Mouse (Mus musculus): ENCODE results near the gene Cd59b. TPM values are rescaled to one million over a fixed set of nuclear protein-coding genes. Genes with fewer than 3 reads are reported as not detected.
A peak's percentile ranks its signal among the peaks of the same experiment; 100 is the strongest.
"Not testable (repeated sequence)": the region's sequence is repeated elsewhere in the genome, so short reads cannot be mapped to it uniquely, and the experiment has no call there.

Gene Cd59b
- polyA plus RNA-seq, 1 experiment from 2014 or later = 2.8 TPM

- Histone ChIP-seq H3K27ac (ENCODE audit: low read length) (no peak overlapping the region), H3K36me3 (ENCODE audit: control insufficient read depth, insufficient read depth, low read length) (no peaks in the 10 kb centered on the region), H3K9me3 (replicated peaks; ENCODE audit: control insufficient read depth, low read length, poor library complexity, severe bottlenecking) (no peaks in the 10 kb centered on the region), H3K4me2 (ENCODE audit: low read length) (no peak overlapping the region), H3K4me3 (ENCODE audit: low read depth, low read length) (no peak overlapping the region), H3K4me1 (ENCODE audit: control insufficient read depth, insufficient read depth, low read length) (no peaks in the 10 kb centered on the region), H3K9ac (ENCODE audit: low read depth, low read length) (no peak overlapping the region), H3K27me3 (ENCODE audit: control insufficient read depth, insufficient read depth, low read depth, low read length) (no peaks in the 10 kb centered on the region)
- ATAC-seq = no peak
These were observed 12.8 kb downstream of the Cd59b start for GRCm38 (mm10) chr2:104082474-104082873.

- H3K4me3 ChIP-seq (ENCODE audit: low read depth, low read length); H3K9ac ChIP-seq (ENCODE audit: low read depth, low read length); H3K36me3 ChIP-seq (ENCODE audit: control insufficient read depth, insufficient read depth, low read length); H3K4me1 ChIP-seq (ENCODE audit: control insufficient read depth, insufficient read depth, low read length); H3K4me2 ChIP-seq (ENCODE audit: low read length); H3K27me3 ChIP-seq (ENCODE audit: control insufficient read depth, insufficient read depth, low read depth, low read length); H3K9me3 ChIP-seq (replicated peaks; ENCODE audit: control insufficient read depth, low read length, poor library complexity, severe bottlenecking); ATAC-seq; H3K27ac ChIP-seq (ENCODE audit: low read length): not testable (repeated sequence)
These were observed 14.4 kb downstream of the Cd59b start for GRCm38 (mm10) chr2:104084027-104084426.

- 83% methylated on average over 1 of the region's 1 CpGs for WGBS
- H3K36me3 ChIP-seq (ENCODE audit: control insufficient read depth, insufficient read depth, low read length); H3K9ac ChIP-seq (ENCODE audit: low read depth, low read length); ATAC-seq; H3K27ac ChIP-seq (ENCODE audit: low read length); H3K27me3 ChIP-seq (ENCODE audit: control insufficient read depth, insufficient read depth, low read depth, low read length); H3K4me3 ChIP-seq (ENCODE audit: low read depth, low read length); H3K4me2 ChIP-seq (ENCODE audit: low read length); H3K9me3 ChIP-seq (replicated peaks; ENCODE audit: control insufficient read depth, low read length, poor library complexity, severe bottlenecking); H3K4me1 ChIP-seq (ENCODE audit: control insufficient read depth, insufficient read depth, low read length): not testable (repeated sequence)
These were observed 17.9 kb downstream of the Cd59b start for GRCm38 (mm10) chr2:104087562-104087961.

GRCm38 (mm10) chr2:104093305-104093704 lies 23.7 kb downstream of the Cd59b start:
- H3K4me3 ChIP-seq (ENCODE audit: low read depth, low read length) = no peak overlapping the region
- H3K9me3 ChIP-seq (replicated peaks; ENCODE audit: control insufficient read depth, low read length, poor library complexity, severe bottlenecking) = no peaks in the 10 kb centered on the region
- no peak overlapping the region for H3K27ac ChIP-seq (ENCODE audit: low read length)
- no peak for ATAC-seq
- H3K4me1 ChIP-seq (ENCODE audit: control insufficient read depth, insufficient read depth, low read length) = peaks cover 5% of the 10 kb centered on the region; the same call in 1 of the 2 replicates
- H3K9ac ChIP-seq (ENCODE audit: low read depth, low read length) = no peak overlapping the region
- no peak overlapping the region for H3K4me2 ChIP-seq (ENCODE audit: low read length)
- WGBS = 92% methylated on average over 2 of the region's 2 CpGs
- H3K27me3 ChIP-seq (ENCODE audit: control insufficient read depth, insufficient read depth, low read depth, low read length) = no peaks in the 10 kb centered on the region
- no peaks in the 10 kb centered on the region for H3K36me3 ChIP-seq (ENCODE audit: control insufficient read depth, insufficient read depth, low read length)

- peak within 1 kb of the TSS; percentile 37 for H3K4me3 ChIP-seq (ENCODE audit: low read depth, low read length)
- no peaks in the 10 kb centered on the region for H3K27me3 ChIP-seq (ENCODE audit: control insufficient read depth, insufficient read depth, low read depth, low read length)
- ATAC-seq = peak; percentile 93
- H3K27ac ChIP-seq (ENCODE audit: low read length) = 0 out of 2 replicates have a peak within 1 kb of the TSS, but pooled peaks have one; percentile 53
- H3K36me3 ChIP-seq (ENCODE audit: control insufficient read depth, insufficient read depth, low read length) = no peaks in the 10 kb centered on the region
- WGBS = 4% methylated on average over 15 of the region's 15 CpGs
- peak within 1 kb of the TSS; percentile 53 for H3K4me2 ChIP-seq (ENCODE audit: low read length)
- H3K9me3 ChIP-seq (replicated peaks; ENCODE audit: control insufficient read depth, low read length, poor library complexity, severe bottlenecking) = no peaks in the 10 kb centered on the region
- H3K9ac ChIP-seq (ENCODE audit: low read depth, low read length) = peak within 1 kb of the TSS; percentile 59
- H3K4me1 ChIP-seq (ENCODE audit: control insufficient read depth, insufficient read depth, low read length) = peaks cover 5% of the 10 kb centered on the region; the same call in 1 of the 2 replicates
These were observed 26.1 kb downstream of the Cd59b start, which contains the start of gene Cd59a for GRCm38 (mm10) chr2:104095741-104096213. TSS of gene Cd59a (plus strand) at chr2:104095801.

GRCm38 (mm10) chr2:104096256-104096655 lies 26.6 kb downstream of the Cd59b start:
- Histone ChIP-seq H3K4me2 (ENCODE audit: low read length) (peak overlapping the region; percentile 53), H3K9me3 (replicated peaks; ENCODE audit: control insufficient read depth, low read length, poor library complexity, severe bottlenecking) (no peaks in the 10 kb centered on the region), H3K9ac (ENCODE audit: low read depth, low read length) (peak overlapping the region; percentile 59), H3K36me3 (ENCODE audit: control insufficient read depth, insufficient read depth, low read length) (no peaks in the 10 kb centered on the region), H3K27me3 (ENCODE audit: control insufficient read depth, insufficient read depth, low read depth, low read length) (no peaks in the 10 kb centered on the region), H3K4me3 (ENCODE audit: low read depth, low read length) (peak overlapping the region; percentile 37), H3K27ac (ENCODE audit: low read length) (0 out of 2 replicates have a peak overlapping the region, but pooled peaks have one; percentile 53), H3K4me1 (ENCODE audit: control insufficient read depth, insufficient read depth, low read length) (peaks cover 5% of the 10 kb centered on the region; the same call in 1 of the 2 replicates)
- ATAC-seq = peak; percentile 19; the same call in 1 of the 2 replicates
- WGBS = 37% methylated on average over 10 of the region's 10 CpGs

- WGBS = 58% methylated on average over 1 of the region's 1 CpGs
These were observed 27.1 kb downstream of the Cd59b start for GRCm38 (mm10) chr2:104096796-104097195.

GRCm38 (mm10) chr2:104097396-104097795 lies 27.7 kb downstream of the Cd59b start:
- not testable (repeated sequence) for ATAC-seq; H3K4me1 ChIP-seq (ENCODE audit: control insufficient read depth, insufficient read depth, low read length); H3K36me3 ChIP-seq (ENCODE audit: control insufficient read depth, insufficient read depth, low read length); H3K4me2 ChIP-seq (ENCODE audit: low read length); H3K27me3 ChIP-seq (ENCODE audit: control insufficient read depth, insufficient read depth, low read depth, low read length); H3K9me3 ChIP-seq (replicated peaks; ENCODE audit: control insufficient read depth, low read length, poor library complexity, severe bottlenecking); H3K4me3 ChIP-seq (ENCODE audit: low read depth, low read length); H3K27ac ChIP-seq (ENCODE audit: low read length); H3K9ac ChIP-seq (ENCODE audit: low read depth, low read length)
- WGBS = 96% methylated on average over 4 of the region's 4 CpGs

More at GRCm38 (mm10) chr2:104096796-104097195, 27.1 kb downstream of the Cd59b start:
- peak; percentile 16; the same call in 1 of the 2 replicates for ATAC-seq
- H3K27ac ChIP-seq (ENCODE audit: low read length); H3K4me2 ChIP-seq (ENCODE audit: low read length); H3K4me3 ChIP-seq (ENCODE audit: low read depth, low read length); H3K4me1 ChIP-seq (ENCODE audit: control insufficient read depth, insufficient read depth, low read length); H3K36me3 ChIP-seq (ENCODE audit: control insufficient read depth, insufficient read depth, low read length); H3K9me3 ChIP-seq (replicated peaks; ENCODE audit: control insufficient read depth, low read length, poor library complexity, severe bottlenecking); H3K9ac ChIP-seq (ENCODE audit: low read depth, low read length); H3K27me3 ChIP-seq (ENCODE audit: control insufficient read depth, insufficient read depth, low read depth, low read length): not testable (repeated sequence)

- no peaks in the 10 kb centered on the region for H3K9me3 ChIP-seq (replicated peaks; ENCODE audit: control insufficient read depth, low read length, poor library complexity, severe bottlenecking)
- peaks cover 5% of the 10 kb centered on the region; the same call in 1 of the 2 replicates for H3K4me1 ChIP-seq (ENCODE audit: control insufficient read depth, insufficient read depth, low read length)
- no peaks in the 10 kb centered on the region for H3K27me3 ChIP-seq (ENCODE audit: control insufficient read depth, insufficient read depth, low read depth, low read length)
- H3K36me3 ChIP-seq (ENCODE audit: control insufficient read depth, insufficient read depth, low read length) = no peaks in the 10 kb centered on the region
- no peak overlapping the region for H3K9ac ChIP-seq (ENCODE audit: low read depth, low read length)
- no peak overlapping the region for H3K27ac ChIP-seq (ENCODE audit: low read length)
- H3K4me3 ChIP-seq (ENCODE audit: low read depth, low read length) = no peak overlapping the region
- no peak for ATAC-seq
- 43% methylated on average over 3 of the region's 3 CpGs for WGBS
- no peak overlapping the region for H3K4me2 ChIP-seq (ENCODE audit: low read length)
These were observed 29.0 kb downstream of the Cd59b start for GRCm38 (mm10) chr2:104098529-104099230.
